Mouse (Mus musculus) adrenal gland, postnatal 4 days (tissue): Measurements from ENCODE around the gene Mecp2. TPM values are rescaled to one million over a fixed set of nuclear protein-coding genes. Genes with fewer than 3 reads are reported as not detected.
"Not testable (repeated sequence)": the region's sequence is repeated elsewhere in the genome, so short reads cannot be mapped to it uniquely, and the experiment has no call there.

Experiments
- DNase-seq, 2 experiments: peaks; one replicate each; pipeline ENCODE4 v3.0.0; 2021 to 2022; ENCODE audit warnings: low spot score in 2 of 2, mixed read lengths in 2 of 2
- long read RNA-seq, 2 experiments: library from polyadenylated mRNA; stranded (forward); transcript quantifications; one replicate each; pipeline ENCODE4 v2.0.0; 2021
- total RNA-seq, 2 experiments: library from RNA; stranded (reverse); gene quantifications; 2 replicates each; pipeline ENCODE4 v1.2.3; 2021

Mecp2 gene
- 10 to 100 TPM; 41.1 to 45.1 TPM for total RNA-seq
- long read RNA-seq, experiment 1, full-length matches to known transcripts: 11 of 17 reads
- long read RNA-seq, experiment 1, partial matches to known transcripts: 1 of 17 reads
- long read RNA-seq, experiment 1, other reads (novel, unspliced or antisense): 5 of 17 reads
- long read RNA-seq, experiment 2, full-length matches to known transcripts: 27 of 41 reads
- long read RNA-seq, experiment 2, partial matches to known transcripts: 3 of 41 reads
- long read RNA-seq, experiment 2, other reads (novel, unspliced or antisense): 11 of 41 reads

GRCm38 (mm10) chrX:74135263-74135662, at the start of gene Mecp2:
Gene Mecp2, minus strand, starts transcription at chrX:74135363.
- DNase-seq: not testable (repeated sequence)

- no peak for DNase-seq
Observed at GRCm38 (mm10) chrX:74176959-74177358, 41.8 kb upstream of the Mecp2 start, which contains the start of gene Tktl1. Gene Tktl1, plus strand, starts transcription at chrX:74177259.

GRCm38 (mm10) chrX:74167738-74168137, 32.6 kb upstream of the Mecp2 start, which contains the start of gene Tex28:
Gene Tex28, minus strand, starts transcription at chrX:74167838.
- no peak for DNase-seq

- DNase-seq: no peak
Observed at GRCm38 (mm10) chrX:74127164-74127563, 8.0 kb downstream of the Mecp2 start, which contains the start of gene Opn1mw. Gene Opn1mw, plus strand, starts transcription at chrX:74127464.

- no peak for DNase-seq
Observed at GRCm38 (mm10) chrX:74124975-74125374, 10.2 kb downstream of the Mecp2 start.

GRCm38 (mm10) chrX:74115511-74115910, 19.7 kb downstream of the Mecp2 start:
- DNase-seq: peak in 1 of 2 experiments; percentile 4

GRCm38 (mm10) chrX:74114036-74114435, 21.1 kb downstream of the Mecp2 start:
- no peak for DNase-seq

GRCm38 (mm10) chrX:74108747-74109146, 26.4 kb downstream of the Mecp2 start:
- no peak for DNase-seq

- no peak for DNase-seq
Observed at GRCm38 (mm10) chrX:74105916-74106315, 29.2 kb downstream of the Mecp2 start.

- no peak for DNase-seq
Observed at GRCm38 (mm10) chrX:74103457-74104188, 31.5 kb downstream of the Mecp2 start.

GRCm38 (mm10) chrX:74095130-74095529, 40.0 kb downstream of the Mecp2 start:
- DNase-seq: no peak

- peak; percentile 73 to 91 for DNase-seq
Observed at GRCm38 (mm10) chrX:74085601-74086038, 49.5 kb downstream of the Mecp2 start.

GRCm38 (mm10) chrX:74084946-74085498, 50.1 kb downstream of the Mecp2 start:
- DNase-seq: peak; percentile 38 to 52

GRCm38 (mm10) chrX:74084276-74084837, 50.8 kb downstream of the Mecp2 start:
- no peak for DNase-seq

- DNase-seq: no peak
Observed at GRCm38 (mm10) chrX:74070794-74071193, 64.4 kb downstream of the Mecp2 start.

- DNase-seq: no peak
Observed at GRCm38 (mm10) chrX:74067891-74068290, 67.3 kb downstream of the Mecp2 start.

- DNase-seq: no peak
Observed at GRCm38 (mm10) chrX:74045107-74045506, 90.1 kb downstream of the Mecp2 start.

GRCm38 (mm10) chrX:74037702-74038375, 97.3 kb downstream of the Mecp2 start:
- no peak for DNase-seq

GRCm38 (mm10) chrX:74030000-74030399, 105.2 kb downstream of the Mecp2 start:
- no peak for DNase-seq

- DNase-seq: peak; percentile 56 to 61
Observed at GRCm38 (mm10) chrX:74023188-74024049, 111.7 kb downstream of the Mecp2 start, which contains the start of gene Irak1. Gene Irak1, minus strand, starts transcription at chrX:74023918.
